Mouse (Mus musculus): ENCODE data around the gene Slc8a2.

Slc8a2 gene

DNA sequence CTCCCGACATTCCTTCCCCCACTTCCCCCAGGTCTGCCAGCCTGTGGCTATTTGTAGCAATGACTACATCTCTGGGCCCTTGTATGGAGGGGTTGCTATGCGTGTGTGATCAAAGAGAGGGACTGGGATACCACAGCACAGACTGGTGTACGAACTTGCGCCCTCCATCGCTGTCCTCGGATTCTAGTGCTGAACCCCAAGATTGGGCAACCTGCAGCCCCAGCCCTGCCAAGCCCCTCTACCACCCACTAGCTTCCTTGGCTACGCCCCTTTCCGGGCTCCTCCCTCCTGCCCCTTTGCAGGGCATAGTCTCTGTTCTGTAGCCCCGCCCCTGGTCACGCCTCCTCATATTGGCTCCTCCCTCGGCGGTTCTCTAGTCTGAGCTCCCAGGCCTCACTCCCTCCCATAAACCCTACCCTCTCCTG, at the start of gene Slc8a2:
Slc8a2 (plus strand) TSS at position 406 of the 425 bp plus-strand sequence.
- peak; percentile 93 for DNase-seq

DNA sequence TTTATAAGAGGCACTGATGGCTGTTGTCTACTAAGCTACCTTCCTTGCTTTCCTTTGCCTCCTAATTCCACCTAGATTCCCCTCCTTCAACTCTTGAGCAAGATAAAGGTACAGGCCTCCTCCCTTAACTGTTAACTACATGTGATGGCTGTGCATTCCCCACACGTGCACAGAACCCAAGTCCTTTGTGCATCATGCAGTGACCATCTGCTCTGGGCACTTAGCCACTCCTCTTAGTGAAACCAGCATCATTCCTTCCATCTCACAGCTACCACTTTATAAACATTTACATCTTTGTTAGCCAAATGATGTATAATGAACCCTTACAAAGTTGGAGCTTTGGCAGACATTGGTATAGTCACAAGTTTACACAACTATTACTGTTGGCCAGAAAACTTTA, 49.7 kb upstream of the Slc8a2 start:
- no peak for DNase-seq

DNA sequence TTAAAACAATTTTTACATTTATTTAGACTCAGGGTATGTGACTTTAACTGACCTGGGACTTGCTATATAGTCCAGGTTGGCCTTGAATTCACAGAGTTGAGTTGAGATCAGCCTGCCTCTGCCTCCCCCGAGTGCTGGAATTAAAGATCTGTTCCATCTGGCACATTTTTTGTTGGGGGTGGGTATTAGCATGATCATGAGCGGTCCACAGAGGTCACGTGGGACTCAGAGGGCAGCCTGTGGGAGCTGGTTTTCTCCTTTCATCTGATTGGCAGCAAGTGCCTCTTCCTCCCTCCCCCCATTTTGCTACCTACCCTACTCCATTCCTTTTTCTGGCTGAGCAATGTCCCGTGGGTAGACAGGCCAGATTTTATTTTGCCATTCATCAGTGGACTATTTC, 49.0 kb upstream of the Slc8a2 start:
- DNase-seq, result no peak

DNA sequence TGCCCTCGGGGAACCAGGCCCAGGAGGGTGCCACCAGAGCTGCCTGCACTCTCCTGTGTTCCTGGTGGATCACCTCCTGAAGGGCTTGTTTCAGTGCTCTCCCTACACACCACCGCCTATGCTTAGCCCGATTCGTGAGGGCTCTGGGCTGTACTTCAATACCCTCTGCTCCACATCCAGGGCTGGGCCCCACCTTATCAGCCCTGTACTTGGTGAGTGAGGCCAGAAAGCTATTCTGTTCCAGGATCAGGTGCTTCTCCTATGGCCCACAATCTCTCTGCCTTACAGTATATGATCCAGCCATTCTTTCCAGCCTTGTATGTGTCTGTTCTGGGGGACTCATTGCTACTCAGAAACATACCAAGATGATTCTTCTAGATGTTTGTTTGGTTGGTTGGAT, 46.3 kb upstream of the Slc8a2 start:
- no peak for DNase-seq

DNA sequence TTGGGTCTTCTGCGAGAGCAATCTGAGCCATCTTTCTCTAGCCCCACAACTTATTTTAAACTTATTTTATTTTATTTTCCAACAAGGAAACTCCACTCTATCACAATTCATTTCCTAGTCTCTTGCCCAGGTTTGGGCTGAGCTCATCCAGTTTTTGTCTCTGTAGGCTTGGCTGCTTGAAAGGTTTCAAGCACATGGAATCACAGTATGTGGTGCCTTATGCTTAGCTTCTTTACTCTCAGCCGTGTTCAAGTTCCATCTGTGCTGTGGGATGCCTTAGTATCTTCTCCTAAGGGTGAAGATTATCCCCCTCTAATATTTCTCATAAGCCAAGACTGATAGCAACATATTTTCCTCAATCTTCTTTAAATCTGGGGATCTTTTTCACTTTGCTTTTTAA, 42.0 kb upstream of the Slc8a2 start:
- DNase-seq, result no peak

DNA sequence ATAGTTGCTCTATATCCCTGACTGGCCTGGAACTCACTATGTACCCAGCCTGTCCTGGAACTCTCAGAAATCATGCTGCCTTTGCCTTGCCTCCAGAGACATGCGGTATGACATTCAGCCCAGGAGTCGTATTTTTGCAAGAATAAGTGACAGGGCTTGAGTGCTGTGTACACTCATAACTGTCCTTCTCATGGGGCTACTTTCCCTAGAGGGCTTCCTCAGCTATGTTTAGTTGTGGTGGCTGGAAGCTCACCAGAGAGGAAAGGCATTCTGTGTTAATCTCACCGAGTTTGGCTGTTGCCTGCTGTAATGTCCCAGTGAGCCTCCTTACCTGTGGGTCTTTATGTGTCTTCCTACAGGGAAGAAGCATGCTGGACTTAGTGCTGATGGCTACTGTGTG, 35.0 kb upstream of the Slc8a2 start:
- no peak for DNase-seq

DNA sequence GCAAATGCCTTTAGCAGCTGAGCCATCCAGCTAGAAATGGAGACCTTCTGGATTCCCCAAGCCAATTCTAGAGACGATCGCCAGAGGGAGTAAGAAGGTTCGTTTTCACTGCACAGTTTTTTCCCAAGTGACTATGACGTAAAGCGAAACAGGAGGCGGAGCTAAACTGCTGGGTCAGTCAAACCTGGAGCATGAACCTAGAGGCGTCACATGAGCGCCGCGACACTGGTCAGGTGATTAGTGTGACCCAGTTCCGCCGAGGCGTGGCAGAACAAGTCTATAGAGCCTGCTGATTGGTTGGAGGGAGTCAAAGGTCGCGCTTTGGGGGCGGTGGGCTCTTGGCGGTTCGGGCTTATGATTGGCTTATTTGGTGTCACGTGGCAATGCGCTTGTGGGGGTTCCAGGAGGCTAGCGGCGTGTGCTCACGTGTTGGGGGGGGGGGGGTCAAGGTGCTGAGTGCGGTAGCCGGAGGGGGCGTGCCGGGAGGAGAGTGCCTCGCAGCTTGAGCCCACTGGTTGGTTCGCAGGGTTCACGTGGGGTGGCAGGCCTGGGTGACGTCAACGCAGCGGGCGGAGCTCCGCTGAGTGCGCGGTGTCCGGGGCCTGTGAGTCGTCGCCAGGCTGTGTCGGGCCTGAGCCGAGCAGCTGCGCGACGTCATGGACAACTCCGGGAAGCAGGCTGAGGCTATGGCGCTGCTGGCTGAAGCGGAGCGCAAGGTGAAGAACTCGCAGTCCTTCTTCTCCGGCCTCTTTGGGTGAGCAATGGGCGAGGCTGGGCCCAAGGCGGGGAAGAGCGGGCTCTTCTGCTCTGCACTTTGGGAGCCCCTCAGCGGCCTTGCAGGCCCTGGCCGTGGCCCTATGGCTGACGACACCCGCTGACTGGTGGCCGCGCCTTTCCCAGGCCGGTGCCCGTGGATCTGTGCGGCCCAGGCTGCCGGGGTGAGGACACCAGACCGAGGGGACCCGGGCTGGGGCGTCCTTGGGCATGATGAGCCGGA, 31.3 kb upstream of the Slc8a2 start, which contains the start of gene Napa:
Napa (plus strand) TSS at position 438 of the 997 bp plus-strand sequence.
- peak; percentile 100 for DNase-seq

DNA sequence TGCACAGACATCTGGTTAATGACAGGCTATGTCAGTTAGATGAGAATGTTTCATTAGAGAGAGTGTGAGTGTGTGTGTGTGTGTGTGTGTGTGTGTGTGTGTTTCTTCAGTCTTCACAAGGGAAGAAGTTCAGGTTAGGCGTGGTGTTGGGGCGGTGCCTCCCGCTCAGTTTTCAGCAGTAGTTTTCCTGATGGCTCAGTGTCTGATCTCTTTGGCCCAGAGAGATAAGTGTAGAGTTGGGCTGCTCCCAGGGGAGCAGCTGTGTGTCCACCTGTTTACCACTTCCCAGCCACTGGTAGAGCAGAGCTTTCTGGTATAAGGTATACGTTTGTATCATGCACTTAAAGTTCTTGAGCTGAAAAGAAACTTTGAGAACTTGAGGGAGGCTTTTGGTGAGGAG, 29.7 kb upstream of the Slc8a2 start:
- DNase-seq, result no peak

DNA sequence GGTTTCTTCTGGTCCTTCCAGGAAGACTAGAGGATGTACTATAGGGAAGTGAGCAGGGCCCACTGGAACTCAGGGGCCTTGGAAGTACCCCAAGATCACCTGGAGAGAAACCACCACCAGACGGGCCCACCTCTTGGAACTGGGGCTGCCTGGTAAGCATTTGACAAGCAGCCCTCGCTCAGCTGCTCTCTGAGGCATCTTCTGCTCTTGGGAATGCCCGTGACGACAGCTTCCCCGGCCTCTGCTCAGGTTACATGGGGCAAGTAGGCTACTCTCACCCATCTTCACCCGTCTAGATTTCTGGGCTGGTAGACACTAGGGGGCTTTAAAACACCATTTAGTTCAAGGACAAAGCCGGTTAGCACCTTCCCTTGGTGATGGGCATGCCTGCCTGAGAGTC, 28.5 kb upstream of the Slc8a2 start:
- DNase-seq, result no peak

DNA sequence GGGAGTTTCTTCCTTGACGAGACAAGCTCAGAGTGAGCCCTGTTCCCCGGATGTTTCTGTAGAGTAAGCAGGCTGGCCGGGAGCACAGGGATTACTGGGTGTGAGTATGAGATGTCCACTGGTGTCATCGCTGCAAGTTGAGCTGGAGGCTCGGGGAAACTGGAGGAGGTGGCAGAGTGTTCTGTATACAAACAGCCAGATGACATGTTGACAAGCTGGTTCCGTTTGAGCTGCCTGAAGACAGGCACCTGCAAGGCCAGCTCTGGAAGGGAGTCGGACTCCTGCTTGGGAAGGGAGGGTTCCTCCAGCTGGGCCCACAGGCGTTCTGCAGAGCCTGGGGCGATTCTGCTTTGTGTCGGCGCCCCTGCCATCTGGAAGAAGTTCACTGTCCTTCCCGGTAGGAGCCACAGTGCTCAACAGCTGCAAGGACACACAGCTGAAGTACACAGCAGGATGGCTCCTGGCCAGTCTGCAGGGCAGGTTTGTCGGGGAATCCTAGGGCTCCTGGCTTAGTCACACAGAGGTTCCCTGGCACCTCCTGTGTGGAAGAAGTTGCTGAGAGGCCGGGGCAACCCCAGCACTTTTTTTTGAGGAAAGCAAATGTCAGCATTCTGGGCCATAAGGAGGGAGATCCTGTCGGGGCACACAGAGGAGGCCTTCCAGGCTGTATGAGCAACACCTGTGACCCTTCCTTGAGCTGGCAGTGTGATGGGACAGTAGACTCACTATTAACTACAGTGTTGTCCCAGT, 27.7 kb upstream of the Slc8a2 start:
- no peak for DNase-seq

DNA sequence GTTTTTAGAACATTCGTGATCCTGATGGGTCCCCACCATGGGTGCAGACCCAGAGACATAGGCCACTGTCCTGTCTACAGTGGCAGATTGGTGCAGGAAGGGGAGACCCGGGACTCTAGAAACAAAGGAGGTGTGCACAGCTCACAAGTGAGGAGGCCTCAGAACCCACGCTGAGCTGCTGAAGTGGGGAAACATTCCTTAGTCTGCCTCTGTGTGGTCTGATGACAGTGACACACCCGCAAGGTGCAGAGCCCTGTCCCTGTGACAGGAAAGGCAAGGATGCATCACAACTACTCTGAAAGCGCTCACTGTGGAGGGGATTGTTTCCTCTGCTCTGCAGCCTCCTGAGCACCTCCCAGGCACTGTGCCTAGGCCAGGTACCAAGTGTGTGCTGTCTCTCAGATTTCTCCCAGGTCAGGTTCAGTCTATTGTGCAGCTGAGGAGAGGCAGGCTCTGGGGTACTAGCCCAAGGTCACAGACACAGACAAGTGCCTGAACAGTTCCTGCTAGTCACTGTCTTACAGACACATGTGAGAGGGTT, 26.9 kb upstream of the Slc8a2 start:
- DNase-seq, result no peak

DNA sequence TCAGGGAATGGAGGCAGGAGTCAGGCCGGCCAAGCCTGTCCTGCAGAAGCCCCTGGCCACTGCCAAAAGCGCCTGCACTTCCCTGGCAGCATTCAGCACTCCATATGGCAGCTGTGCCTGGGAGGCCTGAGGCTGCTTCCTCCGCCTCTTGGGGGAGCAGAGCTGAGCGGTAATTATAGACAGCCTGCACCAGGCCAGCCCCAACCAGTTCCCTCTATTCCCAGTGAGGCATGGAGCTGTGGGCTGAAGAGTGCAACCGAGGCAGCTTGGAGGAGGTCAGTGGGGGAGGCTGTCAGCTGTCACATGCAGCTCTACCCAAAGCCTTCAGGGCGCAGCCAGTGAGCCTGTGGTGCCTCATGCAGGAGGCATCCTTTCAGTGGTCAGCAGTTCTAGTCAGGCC, 25.9 kb upstream of the Slc8a2 start:
- peak; percentile 92 for DNase-seq

DNA sequence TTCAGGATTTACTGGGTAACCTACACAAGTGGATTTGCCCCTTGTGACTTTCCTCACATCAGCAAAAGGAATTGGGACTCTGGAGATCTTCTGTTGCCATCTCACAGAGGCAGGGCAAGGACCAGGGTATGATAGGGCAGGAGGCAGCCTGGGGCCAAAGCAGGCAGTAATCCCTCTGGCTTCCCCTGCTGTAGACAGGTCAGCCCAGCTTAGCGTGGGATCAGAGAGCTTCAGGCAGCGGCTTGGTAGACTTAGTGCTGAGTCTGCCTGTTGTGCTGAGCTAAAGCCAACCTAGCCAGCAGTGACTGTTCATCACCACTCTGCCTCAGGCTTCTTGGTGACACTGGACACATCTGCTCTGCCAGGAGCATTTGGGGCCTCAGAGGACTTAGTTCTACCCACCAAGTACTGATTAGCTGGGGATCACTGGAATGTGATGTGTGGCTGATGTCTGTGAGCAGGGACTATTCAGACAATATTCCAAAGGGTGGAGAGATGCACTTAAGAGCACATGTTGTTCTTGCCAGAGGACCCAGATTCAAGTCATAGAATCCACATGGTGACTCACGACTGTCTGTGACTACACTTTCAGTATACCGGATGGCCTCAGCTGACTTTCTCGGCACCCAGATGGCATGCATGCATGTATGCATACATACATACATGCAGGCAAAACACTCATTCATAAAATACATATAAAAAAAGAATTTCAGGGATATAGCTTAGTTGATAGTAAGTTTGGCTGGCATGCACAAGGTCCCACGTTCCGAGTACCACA, 24.8 kb upstream of the Slc8a2 start:
- DNase-seq, result no peak

DNA sequence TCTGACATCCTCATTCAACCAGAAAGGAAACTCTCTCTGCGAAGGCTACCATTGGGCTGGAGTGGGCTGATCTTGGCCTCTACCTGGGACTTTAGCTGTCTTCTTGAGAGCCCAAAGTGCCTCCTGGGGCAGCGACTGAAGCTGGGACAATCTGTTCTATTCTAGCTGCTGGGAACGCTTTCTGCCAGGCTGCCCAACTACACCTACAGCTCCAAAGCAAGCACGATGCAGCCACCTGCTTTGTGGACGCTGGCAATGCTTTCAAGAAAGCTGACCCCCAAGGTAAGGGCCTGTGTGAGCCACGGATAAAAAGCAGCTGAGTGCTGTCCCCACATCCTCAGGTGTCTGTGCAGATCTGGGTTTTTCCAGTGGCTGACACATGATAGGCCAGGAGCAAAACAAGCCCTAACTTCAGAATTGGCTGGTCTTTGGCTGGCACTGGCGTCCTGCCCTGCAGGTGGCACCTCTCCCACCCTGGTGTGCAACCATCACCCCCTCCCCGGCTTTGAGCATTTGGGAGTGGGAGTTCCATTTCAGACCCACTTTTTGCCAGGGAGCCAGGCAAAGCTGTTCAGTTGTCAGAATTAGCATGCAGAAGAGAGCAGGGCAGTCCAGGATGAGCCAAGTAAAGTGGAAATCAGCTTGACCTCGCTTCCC, 20.6 kb upstream of the Slc8a2 start:
- DNase-seq, result no peak

DNA sequence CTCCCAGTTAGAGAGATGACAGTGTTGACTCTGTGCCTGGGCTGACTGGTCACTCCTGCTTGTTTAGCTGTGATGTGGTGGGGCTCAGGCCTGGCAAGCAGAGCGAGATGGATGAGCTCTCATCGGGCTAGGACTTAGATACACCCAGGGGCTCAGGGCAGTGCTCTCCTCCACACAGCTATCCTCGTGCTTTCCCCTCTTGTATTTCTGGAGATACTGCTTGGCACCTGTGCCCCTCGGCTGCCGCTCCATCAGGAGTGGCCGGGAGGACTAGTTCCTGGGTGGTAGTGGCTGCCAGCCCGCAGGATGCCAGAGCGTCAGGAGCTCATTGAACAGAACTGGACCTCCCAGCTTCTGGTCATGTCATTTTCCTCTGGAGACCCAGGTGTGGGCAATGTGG, 19.5 kb upstream of the Slc8a2 start:
- no peak for DNase-seq

DNA sequence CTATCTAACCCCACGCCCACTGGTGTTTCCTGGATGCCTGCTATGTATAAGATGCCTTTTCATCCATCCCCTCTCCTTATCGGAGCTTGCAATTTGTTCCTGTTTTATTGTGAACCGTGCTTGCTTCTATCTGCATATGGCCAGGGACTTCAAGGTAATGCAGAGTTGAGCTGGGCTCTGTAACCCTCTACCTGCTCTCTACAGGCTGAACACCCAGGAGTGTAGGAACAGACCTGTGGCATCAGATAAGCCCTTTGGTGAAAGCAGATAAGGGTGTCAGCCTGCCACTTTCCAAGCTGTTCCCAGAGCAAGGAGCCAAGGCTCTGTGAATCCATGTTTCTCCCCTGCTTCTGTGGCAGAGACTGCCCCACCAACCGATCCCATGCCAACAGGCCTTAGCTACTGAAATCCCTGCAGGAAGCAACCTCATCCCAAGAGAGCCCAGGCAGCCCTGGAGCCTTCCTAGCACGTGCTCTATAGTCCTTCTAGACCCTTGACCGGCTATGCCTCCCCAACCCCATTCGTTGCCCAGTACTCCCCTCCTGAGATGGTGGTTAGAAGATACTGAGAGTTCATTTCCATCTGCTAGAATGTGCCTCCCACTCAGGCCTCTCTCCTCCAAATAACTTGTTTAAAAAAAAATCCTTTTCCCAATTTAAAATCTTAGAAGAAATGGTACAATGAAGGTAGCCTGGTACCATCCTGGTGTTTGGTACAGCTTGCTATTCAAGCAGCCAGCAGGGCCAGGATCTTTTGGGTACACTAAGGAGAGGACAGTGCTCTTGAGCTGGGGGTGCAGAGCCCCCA, 18.1 kb upstream of the Slc8a2 start:
- DNase-seq, result no peak

DNA sequence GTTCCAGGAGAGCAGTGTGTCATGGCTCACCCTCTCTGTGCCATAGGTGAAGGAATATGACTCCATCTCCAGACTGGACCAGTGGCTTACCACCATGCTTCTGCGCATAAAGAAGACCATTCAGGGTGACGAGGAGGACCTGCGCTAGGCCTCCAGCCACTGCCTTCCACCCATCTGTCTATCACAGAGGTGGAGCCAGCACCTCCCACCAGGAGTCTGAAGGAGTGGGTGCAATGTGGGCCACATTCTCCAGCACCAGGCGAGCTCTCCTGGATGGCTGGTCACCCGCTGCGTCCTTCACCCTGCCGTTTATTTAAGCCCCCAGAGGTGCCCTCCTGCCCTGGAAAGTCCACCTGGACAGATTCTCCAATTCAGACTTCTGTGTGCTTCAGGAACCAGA, 13.2 kb upstream of the Slc8a2 start:
- no peak for DNase-seq

DNA sequence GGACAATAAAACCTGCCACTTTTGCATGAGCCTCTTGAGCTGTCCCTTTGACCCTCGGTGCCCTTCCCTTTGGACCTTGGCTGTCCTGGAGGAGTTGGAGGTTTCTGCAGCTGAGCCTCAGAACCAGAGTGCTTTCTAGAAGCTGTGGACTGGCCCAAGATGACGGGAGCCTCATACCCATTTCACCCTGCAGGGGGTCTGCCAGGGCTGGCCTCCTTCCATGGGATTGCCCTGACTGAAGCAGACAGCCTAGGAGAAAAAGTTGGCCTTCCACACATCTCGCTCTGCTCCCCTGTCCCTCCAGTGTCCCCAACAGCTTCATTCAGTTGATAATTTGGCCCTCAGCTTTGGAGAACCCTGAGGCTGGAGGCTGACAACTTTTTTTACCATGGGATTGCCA, 12.5 kb upstream of the Slc8a2 start:
- no peak for DNase-seq

DNA sequence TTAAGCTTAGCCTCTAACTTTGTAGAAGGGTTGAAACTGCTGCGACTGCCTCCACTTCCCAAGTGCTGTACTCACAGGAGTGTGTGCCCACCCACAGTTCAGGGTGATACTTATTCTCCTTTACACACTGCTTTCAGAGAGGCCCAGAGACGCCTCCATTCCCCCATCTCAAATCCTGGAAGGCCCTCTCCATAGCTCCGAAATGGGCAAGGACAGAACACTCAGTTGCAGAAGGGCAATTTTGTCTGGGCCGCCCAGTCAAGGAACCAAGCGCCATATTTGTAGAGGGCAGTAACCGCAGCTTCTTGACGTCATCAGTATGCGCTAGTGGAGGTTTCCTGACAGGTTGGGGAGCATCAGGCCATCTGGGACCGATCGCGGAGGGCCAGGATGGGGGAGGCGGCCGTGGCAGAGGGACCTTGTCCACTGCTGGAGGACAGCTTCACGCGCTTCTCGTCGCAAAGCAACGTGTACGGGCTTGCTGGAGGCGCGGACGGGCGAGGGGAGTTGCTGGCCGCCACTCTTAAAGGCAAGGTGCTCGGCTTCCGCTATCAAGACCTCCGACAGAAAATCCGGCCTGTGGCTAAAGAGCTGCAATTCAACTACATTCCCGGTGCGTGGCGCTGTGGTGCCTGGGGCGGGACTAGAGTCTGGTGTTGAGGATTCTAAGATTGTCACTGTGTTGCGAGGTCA, 9.9 kb upstream of the Slc8a2 start, which contains the start of gene Kptn:
Kptn (plus strand) TSS at position 327 of the 693 bp plus-strand sequence.
- peak; percentile 91 for DNase-seq

DNA sequence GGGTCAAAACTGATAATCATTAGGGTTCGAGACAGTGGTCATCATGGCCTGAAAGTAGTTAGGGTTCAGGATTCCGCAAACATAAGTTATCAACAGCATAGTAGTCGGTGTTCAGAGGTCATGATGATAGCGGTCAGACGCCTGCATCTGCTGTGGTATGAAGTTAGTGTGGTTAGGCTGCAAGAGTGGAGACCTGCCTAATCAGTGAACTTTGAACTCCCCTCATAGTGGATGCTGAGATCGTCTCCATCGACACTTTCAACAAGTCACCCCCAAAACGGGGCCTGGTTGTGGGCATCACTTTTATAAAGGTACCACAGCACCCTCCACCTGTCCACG, 9.4 kb upstream of the Slc8a2 start:
- DNase-seq, result no peak

DNA sequence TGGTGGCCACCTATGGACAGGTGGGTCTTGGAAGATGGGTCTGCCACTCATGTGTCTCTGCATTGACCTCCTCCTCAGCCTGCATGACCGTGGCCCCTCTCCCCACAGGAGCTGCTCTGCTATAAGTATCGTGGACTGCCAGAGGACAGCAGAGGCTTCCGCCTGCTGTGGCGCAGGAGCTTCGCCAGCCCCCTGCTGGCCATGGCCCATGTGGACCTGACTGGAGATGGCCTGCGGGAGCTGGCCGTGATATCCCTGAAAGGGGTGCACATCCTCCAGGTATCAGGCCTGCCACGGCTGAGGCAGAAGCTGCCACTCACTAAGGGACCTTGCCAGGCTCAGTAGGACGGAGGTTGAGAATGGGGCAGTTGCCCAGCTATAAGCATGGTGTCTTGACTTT, 3.8 kb upstream of the Slc8a2 start:
- no peak for DNase-seq
